Mouse (Mus musculus): ENCODE measurements around the gene Stra8. TPM values are rescaled to one million over a fixed set of nuclear protein-coding genes. Genes with fewer than 3 reads are reported as not detected.

The Stra8 gene
- total and polyA plus RNA-seq, 2 experiments from 2014 or later = not detected

DNA sequence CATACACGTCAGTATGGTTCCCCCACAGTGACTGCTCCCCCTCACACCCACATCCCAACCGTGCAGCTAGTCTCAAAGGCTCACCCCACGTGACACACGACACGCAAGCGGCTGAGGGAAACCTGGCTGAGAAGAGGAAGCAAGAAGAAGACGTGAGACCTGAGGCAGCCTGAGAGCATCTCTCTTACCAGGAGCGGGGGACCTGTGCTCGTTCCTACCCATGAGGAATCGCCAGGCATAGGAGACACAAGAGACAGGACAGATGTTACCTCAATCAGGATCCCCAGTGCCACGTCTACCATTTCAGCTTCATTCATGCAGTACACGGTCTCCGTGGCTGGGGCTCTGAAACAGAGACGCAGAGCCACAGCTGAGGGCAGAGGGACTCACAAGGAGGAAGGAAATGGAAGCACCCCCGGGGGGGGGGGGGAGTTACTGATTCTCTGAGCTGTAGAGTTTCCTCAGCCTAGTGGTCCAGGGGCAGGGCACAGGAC, 44.6 kb upstream of the Stra8 start:
- Histone ChIP-seq H3K9ac (replicated peaks; ENCODE audit: low read depth, low read length) (no peak overlapping the region), H3K36me3 (replicated peaks; ENCODE audit: control insufficient read depth, insufficient read depth, low read length) (peaks cover under 1% of the 10 kb centered on the region), H3K4me1 (ENCODE audit: control insufficient read depth, insufficient read depth) (peaks cover 25% of the 10 kb centered on the region), H3K4me2 (ENCODE audit: low read depth, low read length) (peak overlapping the region; percentile 22; the same call in 1 of the 2 replicates), H3K27me3 (ENCODE audit: control insufficient read depth, insufficient read depth, low read length) (no peaks in the 10 kb centered on the region), H3K4me3 (ENCODE audit: low read depth, low read length) (no peak overlapping the region), H3K27ac (ENCODE audit: low read depth) (peak overlapping the region; percentile 95), H3K9me3 (replicated peaks; ENCODE audit: control insufficient read depth, low read length) (no peaks in the 10 kb centered on the region)
- 66% methylated on average over 15 of the region's 15 CpGs for WGBS
- DNase-seq (ENCODE audit: low spot score) (no peak), ATAC-seq (ENCODE audit: insufficient read depth, low read depth) (no peak)
- TF ChIP-seq CTCF (IDR thresholded peaks at IDR 0.05; ENCODE audit: low read depth) (no peak), EP300 (IDR thresholded peaks at IDR 0.05; ENCODE audit: low read depth) (no peak)

DNA sequence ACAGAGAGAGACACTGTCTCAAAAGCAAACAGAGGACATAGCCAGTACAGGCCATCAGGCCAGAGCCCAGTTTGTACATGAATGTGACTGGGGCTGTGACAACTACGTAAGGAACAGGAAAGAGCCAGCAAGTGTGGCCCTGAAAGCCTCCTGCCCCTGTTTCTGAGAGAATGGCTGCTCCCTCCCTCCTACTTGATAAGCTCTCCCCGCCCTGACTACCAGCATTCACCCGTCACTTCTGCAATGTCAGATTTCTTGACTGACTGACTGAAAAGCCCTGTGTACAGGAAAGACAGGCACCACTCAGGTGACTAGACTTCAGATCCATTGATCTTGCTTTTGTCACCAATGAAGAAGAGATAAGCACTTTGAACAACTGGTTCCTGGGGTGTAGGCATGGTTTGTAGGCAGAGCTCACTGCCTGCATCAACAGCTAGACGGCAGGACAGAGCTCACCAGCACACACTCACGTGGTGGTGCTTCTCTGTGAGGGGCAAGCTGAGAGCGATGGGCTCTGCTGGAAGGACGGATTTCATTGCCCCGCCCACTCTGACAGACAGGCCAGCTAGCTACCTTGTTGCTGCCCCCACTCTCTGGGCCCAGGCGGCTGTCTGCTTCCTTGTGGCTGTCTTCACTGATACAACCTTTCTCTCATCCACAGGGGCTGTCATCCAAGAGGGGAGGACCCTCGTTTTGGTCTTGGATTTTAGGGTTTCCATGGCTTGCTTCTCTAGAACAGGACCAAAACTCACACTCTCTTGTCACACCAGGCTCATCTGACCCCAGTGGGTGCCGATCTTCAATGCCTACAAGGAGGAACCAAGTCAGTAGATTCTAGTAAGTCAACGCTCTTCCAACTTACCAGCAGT, 43.8 kb upstream of the Stra8 start:
- H3K4me1 ChIP-seq (ENCODE audit: control insufficient read depth, insufficient read depth) = peaks cover 25% of the 10 kb centered on the region
- peak overlapping the region; percentile 69; the same call in 1 of the 2 replicates for H3K4me2 ChIP-seq (ENCODE audit: low read depth, low read length)
- no peak overlapping the region for H3K4me3 ChIP-seq (ENCODE audit: low read depth, low read length)
- H3K36me3 ChIP-seq (replicated peaks; ENCODE audit: control insufficient read depth, insufficient read depth, low read length) = peaks cover 10% of the 10 kb centered on the region
- H3K9me3 ChIP-seq (replicated peaks; ENCODE audit: control insufficient read depth, low read length) = no peaks in the 10 kb centered on the region
- 40% methylated on average over 12 of the region's 12 CpGs for WGBS
- DNase-seq (ENCODE audit: low spot score) (no peak), ATAC-seq (ENCODE audit: insufficient read depth, low read depth) (no peak)
- H3K9ac ChIP-seq (replicated peaks; ENCODE audit: low read depth, low read length) = no peak overlapping the region
- H3K27me3 ChIP-seq (ENCODE audit: control insufficient read depth, insufficient read depth, low read length) = no peaks in the 10 kb centered on the region
- TF ChIP-seq CTCF (IDR thresholded peaks at IDR 0.05; ENCODE audit: low read depth) = peak; percentile 18; the same call in 1 of the 2 replicates
- no peak for TF ChIP-seq EP300 (IDR thresholded peaks at IDR 0.05; ENCODE audit: low read depth)
- H3K27ac ChIP-seq (ENCODE audit: low read depth) = peak overlapping the region; percentile 95

DNA sequence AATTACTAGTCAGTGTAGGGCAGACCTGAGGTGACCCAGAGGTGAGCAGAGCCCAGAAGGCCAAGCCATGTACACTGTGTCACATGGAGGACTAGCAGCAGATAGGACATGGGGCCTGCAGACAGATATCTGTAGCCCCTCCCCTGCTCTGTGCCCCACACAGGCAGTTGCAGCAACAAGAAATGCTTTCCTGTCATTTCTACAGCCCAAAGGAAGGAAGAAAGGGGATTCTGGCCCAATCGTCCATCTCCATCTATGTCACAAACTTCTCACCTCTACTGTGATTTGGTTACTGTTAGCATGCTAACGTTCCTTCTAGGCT, 43.2 kb upstream of the Stra8 start:
- TF ChIP-seq EP300 (IDR thresholded peaks at IDR 0.05; ENCODE audit: low read depth) = no peak
- TF ChIP-seq CTCF (IDR thresholded peaks at IDR 0.05; ENCODE audit: low read depth) = no peak
- Histone ChIP-seq H3K9ac (replicated peaks; ENCODE audit: low read depth, low read length) (no peak overlapping the region), H3K4me2 (ENCODE audit: low read depth, low read length) (peak overlapping the region; percentile 69), H3K27ac (ENCODE audit: low read depth) (peak overlapping the region; percentile 95), H3K27me3 (ENCODE audit: control insufficient read depth, insufficient read depth, low read length) (no peaks in the 10 kb centered on the region), H3K4me1 (ENCODE audit: control insufficient read depth, insufficient read depth) (peaks cover 25% of the 10 kb centered on the region), H3K36me3 (replicated peaks; ENCODE audit: control insufficient read depth, insufficient read depth, low read length) (peaks cover 14% of the 10 kb centered on the region), H3K4me3 (ENCODE audit: low read depth, low read length) (peak overlapping the region; percentile 77), H3K9me3 (replicated peaks; ENCODE audit: control insufficient read depth, low read length) (no peaks in the 10 kb centered on the region)
- ATAC-seq (ENCODE audit: insufficient read depth, low read depth) (no peak), DNase-seq (ENCODE audit: low spot score) (no peak)
- WGBS = 19% methylated on average over 2 of the region's 2 CpGs

DNA sequence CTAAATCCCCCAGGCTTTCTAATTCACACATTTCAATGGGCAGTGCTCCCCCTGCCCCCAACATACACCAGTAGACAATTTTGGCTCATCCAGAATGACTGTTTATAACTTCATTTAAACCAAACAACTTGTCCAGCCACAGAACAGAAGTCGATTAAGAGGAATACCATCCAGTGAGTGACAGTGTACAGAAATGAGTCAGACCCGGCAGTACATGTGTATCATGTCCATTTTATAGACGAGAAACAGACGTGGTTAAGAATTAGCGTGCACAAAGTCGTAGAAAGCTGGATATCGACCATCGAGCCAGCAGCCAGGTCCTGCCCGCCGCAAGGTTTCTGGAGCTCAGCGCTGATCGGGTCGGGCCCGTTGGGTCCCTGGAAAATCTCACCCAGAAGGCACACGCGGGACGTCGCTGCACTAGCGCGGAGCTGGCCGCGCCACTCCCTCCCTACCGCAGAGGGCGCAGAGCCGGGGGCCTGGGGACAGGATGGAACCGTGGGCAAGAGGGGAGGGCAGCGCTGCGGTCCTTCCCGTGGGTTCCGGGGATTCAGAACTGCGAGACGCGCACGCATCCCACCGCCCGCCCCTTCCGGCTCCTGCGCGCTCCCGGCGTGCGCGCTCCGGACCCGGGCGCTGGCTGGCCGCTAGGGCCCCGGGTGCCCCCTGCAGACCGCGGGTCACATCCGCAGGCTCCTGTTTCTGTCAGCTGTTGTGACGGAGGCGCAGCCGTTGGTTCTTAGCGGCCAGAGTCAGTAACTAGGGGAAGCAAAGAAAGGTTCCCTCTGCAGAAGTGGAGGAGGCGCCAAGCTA, 42.2 kb upstream of the Stra8 start, which contains the start of gene Cyren:
Gene Cyren, minus strand, starts transcription at position 552 of the 813 bp plus-strand sequence.
- Histone ChIP-seq H3K9me3 (replicated peaks; ENCODE audit: control insufficient read depth, low read length) (no peaks in the 10 kb centered on the region), H3K27ac (ENCODE audit: low read depth) (peak within 1 kb of the TSS; percentile 95), H3K36me3 (replicated peaks; ENCODE audit: control insufficient read depth, insufficient read depth, low read length) (peaks cover 20% of the 10 kb centered on the region), H3K4me2 (ENCODE audit: low read depth, low read length) (peak within 1 kb of the TSS; percentile 69), H3K9ac (replicated peaks; ENCODE audit: low read depth, low read length) (peak within 1 kb of the TSS; percentile 78), H3K27me3 (ENCODE audit: control insufficient read depth, insufficient read depth, low read length) (no peaks in the 10 kb centered on the region), H3K4me3 (ENCODE audit: low read depth, low read length) (peak within 1 kb of the TSS; percentile 77), H3K4me1 (ENCODE audit: control insufficient read depth, insufficient read depth) (peaks cover 25% of the 10 kb centered on the region)
- ATAC-seq (ENCODE audit: insufficient read depth, low read depth) (peak; percentile 90), DNase-seq (ENCODE audit: low spot score) (peak; percentile 94)
- under 1% methylated on average over 56 of the region's 56 CpGs for WGBS
- peak; percentile 48 for TF ChIP-seq CTCF (IDR thresholded peaks at IDR 0.05; ENCODE audit: low read depth)
- TF ChIP-seq EP300 (IDR thresholded peaks at IDR 0.05; ENCODE audit: low read depth) = peak; percentile 54; the same call in 1 of the 2 replicates

DNA sequence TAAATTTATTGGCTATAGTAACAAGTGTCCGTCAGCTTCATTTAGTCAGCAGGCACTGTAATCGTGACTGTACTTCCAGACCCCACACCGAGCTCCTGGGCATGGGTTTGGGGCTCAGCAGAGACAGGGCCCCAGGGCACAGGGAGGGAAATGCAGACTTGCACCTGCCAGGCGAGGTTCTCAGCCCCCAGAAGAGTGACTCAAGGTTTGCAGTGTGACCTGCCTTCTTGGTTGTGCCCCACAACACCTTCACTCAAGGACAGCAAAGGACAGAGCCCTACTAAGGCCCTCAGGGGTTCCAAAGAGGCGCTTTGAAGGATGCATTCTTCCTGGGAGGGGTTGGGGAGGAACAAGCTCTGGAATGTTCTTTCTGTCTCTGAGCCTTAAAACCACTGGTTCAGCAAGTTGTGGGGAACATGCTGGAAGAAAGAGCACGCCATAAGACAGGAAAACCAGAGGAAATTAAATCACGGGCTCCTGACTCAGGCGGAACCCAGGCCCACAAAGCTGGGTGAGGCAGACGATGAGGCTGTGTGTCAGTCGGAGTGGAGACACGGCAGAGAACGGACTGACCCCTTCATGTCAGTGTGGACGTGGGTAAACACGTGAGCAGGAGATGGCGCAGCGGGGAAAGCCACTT, 40.7 kb upstream of the Stra8 start:
- Histone ChIP-seq H3K4me3 (ENCODE audit: low read depth, low read length) (no peak overlapping the region), H3K27ac (ENCODE audit: low read depth) (no peak overlapping the region), H3K9ac (replicated peaks; ENCODE audit: low read depth, low read length) (no peak overlapping the region), H3K4me1 (ENCODE audit: control insufficient read depth, insufficient read depth) (peaks cover 25% of the 10 kb centered on the region), H3K4me2 (ENCODE audit: low read depth, low read length) (no peak overlapping the region), H3K27me3 (ENCODE audit: control insufficient read depth, insufficient read depth, low read length) (no peaks in the 10 kb centered on the region), H3K36me3 (replicated peaks; ENCODE audit: control insufficient read depth, insufficient read depth, low read length) (peaks cover 27% of the 10 kb centered on the region), H3K9me3 (replicated peaks; ENCODE audit: control insufficient read depth, low read length) (no peaks in the 10 kb centered on the region)
- 84% methylated on average over 16 of the region's 16 CpGs for WGBS
- ATAC-seq (ENCODE audit: insufficient read depth, low read depth) (no peak), DNase-seq (ENCODE audit: low spot score) (no peak)
- TF ChIP-seq EP300 (IDR thresholded peaks at IDR 0.05; ENCODE audit: low read depth) (no peak), CTCF (IDR thresholded peaks at IDR 0.05; ENCODE audit: low read depth) (no peak)

All from heart, postnatal 0 days (tissue).